Comparison of ENCODE assay signal across 7 mouse cellular contexts in genomic region chr5:19226866-19227243, GRCm38 (mm10). TPM values are rescaled to one million over a fixed set of nuclear protein-coding genes. Genes with fewer than 3 reads are reported as not detected.
DNase-seq lines count a peak whose midpoint lies in the region; ATAC-seq and TF ChIP-seq lines count a peak whose summit lies in the region.

TSS of gene Magi2 (plus strand) at chr5:19227036.

- ATAC-seq in forebrain, embryonic 13.5 days, result no peak; the same call in 1 of the 2 replicates
- peak; percentile 65 for ATAC-seq in midbrain, postnatal 0 days (ENCODE audit: low FRiP score)
- ATAC-seq in activated CD4-positive, CD25-positive, alpha-beta regulatory T cell, adult 4 months, result no peak

- H3K27me3 ChIP-seq in forebrain, embryonic 13.5 days, result no peaks in the 10 kb centered on the region
- H3K27me3 ChIP-seq in midbrain, postnatal 0 days (ENCODE audit: insufficient read depth, low read length), result no peaks in the 10 kb centered on the region

- peak within 1 kb of the TSS; percentile 98 for H3K4me2 ChIP-seq in forebrain, embryonic 13.5 days
- H3K4me2 ChIP-seq in midbrain, postnatal 0 days (ENCODE audit: low read depth, low read length, poor library complexity, severe bottlenecking), result peak within 1 kb of the TSS; percentile 98

- peak within 1 kb of the TSS; percentile 67 for H3K4me3 ChIP-seq in lung, adult 2 months (replicated peaks; ENCODE audit: extremely low read depth, low read depth, low read length)
- H3K4me3 ChIP-seq in forebrain, embryonic 13.5 days, result peak within 1 kb of the TSS; percentile 66
- H3K4me3 ChIP-seq in midbrain, postnatal 0 days (ENCODE audit: low read depth, low read length), result peak within 1 kb of the TSS; percentile 76

- DNase-seq in lung, adult 2 months, result peak; percentile 5
- no peak for DNase-seq in lung, postnatal 36 days
- DNase-seq in layer of hippocampus, postnatal 14 days (ENCODE audit: low spot score in 2 of 2), result no peak
- no peak for DNase-seq in midbrain, postnatal 0 days (ENCODE audit: low spot score)
- DNase-seq in embryo, embryonic 10 days (ENCODE audit: low spot score), result no peak

- peak within 1 kb of the TSS; percentile 78 for H3K27ac ChIP-seq in forebrain, embryonic 13.5 days
- H3K27ac ChIP-seq in midbrain, postnatal 0 days (ENCODE audit: low read depth, low read length), result peak within 1 kb of the TSS; percentile 73

- H3K9me3 ChIP-seq in forebrain, embryonic 13.5 days (replicated peaks), result no peaks in the 10 kb centered on the region
- no peaks in the 10 kb centered on the region for H3K9me3 ChIP-seq in midbrain, postnatal 0 days (ENCODE audit: low read length)

- no peaks in the 10 kb centered on the region for H3K4me1 ChIP-seq in lung, adult 2 months (ENCODE audit: control insufficient read depth, insufficient read depth, low read length)
- H3K4me1 ChIP-seq in forebrain, embryonic 13.5 days, result peaks cover 22% of the 10 kb centered on the region
- H3K4me1 ChIP-seq in midbrain, postnatal 0 days (ENCODE audit: insufficient read depth, low read length), result no peaks in the 10 kb centered on the region; the same call in 1 of the 2 replicates

- no peak for TF ChIP-seq POLR2A in lung, adult 2 months (IDR thresholded peaks at IDR 0.05; ENCODE audit: borderline replicate concordance, extremely low read depth, low read depth, low read length)

- peak within 1 kb of the TSS; percentile 76 for H3K9ac ChIP-seq in forebrain, embryonic 13.5 days
- peak within 1 kb of the TSS; percentile 66 for H3K9ac ChIP-seq in midbrain, postnatal 0 days (replicated peaks; ENCODE audit: low read length, poor library complexity, severe bottlenecking)

- no peak for TF ChIP-seq CTCF in lung, adult 2 months (IDR thresholded peaks at IDR 0.05; ENCODE audit: insufficient read depth, low read length)
- no peak for TF ChIP-seq CTCF in midbrain, postnatal 0 days (IDR thresholded peaks at IDR 0.05)

- no peaks in the 10 kb centered on the region for H3K36me3 ChIP-seq in forebrain, embryonic 13.5 days (ENCODE audit: poor library complexity, severe bottlenecking)
- no peaks in the 10 kb centered on the region for H3K36me3 ChIP-seq in midbrain, postnatal 0 days (ENCODE audit: insufficient read depth, low read length)

- 3% methylated on average over 23 of the region's 26 CpGs for WGBS in lung, adult 2 months
- under 1% methylated on average over 14 of the region's 26 CpGs for WGBS in forebrain, embryonic 13.5 days
- 0% methylated on average over 20 of the region's 26 CpGs for WGBS in midbrain, postnatal 0 days

RNA-seq across cellular contexts. Expression of gene Magi2, which starts in this region (rescaled TPM):
- polyA plus RNA-seq in lung, adult 2 months (2012; rRNA removed), result 2.7 and 3.1 TPM in 2 replicates
- polyA plus RNA-seq in forebrain, embryonic 13.5 days (2015; fragmentation: Nextera tagmentation; extraction: Ambion mirVana), result 18.6 and 24.0 TPM in 2 replicates
- 100 to 1,000 TPM; 108 to 117 TPM for total RNA-seq in layer of hippocampus, postnatal 14 days (2021)
- total RNA-seq in midbrain, postnatal 0 days (2014; rRNA removed), result 57.9 and 59.3 TPM in 2 replicates
- 12.3 and 20.0 TPM in 2 replicates for polyA plus RNA-seq in midbrain, postnatal 0 days (2015; fragmentation: Nextera tagmentation; extraction: Ambion mirVana)
- polyA plus RNA-seq in activated CD4-positive, CD25-positive, alpha-beta regulatory T cell, adult 4 months (2017; shearing (Covaris generic)), result under 1 TPM; 0.11 to 0.54 TPM
